Mouse (Mus musculus) ES-Bruce4 (cell line): ENCODE results near the gene Hbb-bt. TPM values are rescaled to one million over a fixed set of nuclear protein-coding genes. Genes with fewer than 3 reads are reported as not detected.
"Not testable (repeated sequence)": the region's sequence is repeated elsewhere in the genome, so short reads cannot be mapped to it uniquely, and the experiment has no call there.

Source experiments
- H3K27ac ChIP-seq: 2 replicates; pipeline ENCODE4 v1.5.1; 2012; ENCODE audit warnings: low read length, inconsistent platforms; ENCODE audit not compliant: insufficient read depth
- H3K27me3 ChIP-seq: 2 replicates; pipeline ENCODE4 v1.6.1; 2012; ENCODE audit warnings: mild to moderate bottlenecking, low read length, inconsistent platforms; ENCODE audit not compliant: control insufficient read depth, poor library complexity, insufficient read depth, severe bottlenecking
- H3K36me3 ChIP-seq: 2 replicates; pipeline ENCODE4 v1.6.1; 2012; ENCODE audit warnings: inconsistent platforms, mild to moderate bottlenecking, low read length, moderate library complexity; ENCODE audit not compliant: control insufficient read depth, poor library complexity, insufficient read depth, severe bottlenecking
- H3K4me1 ChIP-seq: one replicate; pipeline ENCODE4 v1.8.1; 2011; ENCODE audit warnings: low read length; ENCODE audit not compliant: control insufficient read depth, insufficient read depth
- H3K4me3 ChIP-seq: 2 replicates; pipeline ENCODE4 v1.5.1; 2011; ENCODE audit warnings: low read depth, mild to moderate bottlenecking, low read length
- H3K9ac ChIP-seq: 2 replicates; pipeline ENCODE4 v1.6.1; 2012; ENCODE audit warnings: low read depth, mild to moderate bottlenecking, inconsistent platforms; ENCODE audit not compliant: poor library complexity, severe bottlenecking
- H3K9me3 ChIP-seq: replicated peaks from 2 replicates; pipeline ENCODE4 v1.6.1; 2012; ENCODE audit warnings: mild to moderate bottlenecking, low read length, inconsistent platforms; ENCODE audit not compliant: control insufficient read depth, poor library complexity, insufficient read depth, severe bottlenecking
- CTCF ChIP-seq: IDR thresholded peaks from one replicate; pipeline ENCODE4 v1.8.1; 2011; ENCODE audit warnings: low read depth, low read length
- EP300 ChIP-seq: IDR thresholded peaks from 2 replicates; pipeline ENCODE4 v1.6.1; 2011; ENCODE audit warnings: low read depth, low read length; ENCODE audit not compliant: insufficient read depth
- POLR2A ChIP-seq: IDR thresholded peaks from one replicate; pipeline ENCODE4 v1.8.1; 2011; ENCODE audit warnings: low read length; ENCODE audit not compliant: insufficient read depth
- polyA plus RNA-seq: library from polyadenylated mRNA; stranded (reverse); fragments of >200 nt; gene quantifications from 2 replicates; pipeline ENCODE4 v1.2.4, GENCODE M21; 2011; ENCODE audit warnings: low read depth; ENCODE audit not compliant: missing spikeins, insufficient read depth, insufficient read length

Hbb-bt gene
- polyA plus RNA-seq, 1 experiment: 2.2 TPM

DNA sequence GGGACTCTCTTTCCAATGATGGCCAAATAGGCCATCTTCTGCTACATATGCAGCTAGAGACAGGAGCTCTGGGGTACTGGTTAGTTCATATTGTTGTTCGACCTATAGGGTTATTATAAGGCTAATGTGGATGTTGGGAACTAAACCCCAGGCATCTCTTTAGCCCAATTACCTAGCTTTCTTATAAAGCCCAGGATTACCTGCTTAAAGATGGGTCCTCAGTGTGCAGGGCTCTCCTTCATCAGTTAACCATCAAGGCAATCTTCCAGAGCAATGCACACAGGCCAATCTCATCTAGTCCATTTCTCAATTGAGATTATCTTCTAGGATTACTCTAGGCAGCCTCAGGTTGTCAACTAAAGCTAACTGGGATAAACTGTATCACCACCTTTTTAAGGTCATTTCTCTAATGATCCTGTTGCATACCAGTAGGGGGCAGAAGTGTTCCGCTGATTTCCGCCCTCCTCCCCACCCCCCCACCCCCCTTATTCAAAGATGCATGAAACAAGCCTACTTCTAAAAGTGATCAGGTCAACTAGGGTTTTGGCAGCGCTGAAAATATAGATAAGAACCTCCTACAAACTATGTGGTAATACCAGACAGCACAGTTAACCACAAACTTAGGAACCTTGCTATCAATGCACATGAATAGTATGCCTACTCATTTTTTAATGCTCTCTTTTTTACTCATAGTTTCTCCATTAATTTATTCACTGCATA, 21.0 kb downstream of the Hbb-bt start:
- no peak for TF ChIP-seq POLR2A
- TF ChIP-seq CTCF: peak; percentile 15
- no peak for TF ChIP-seq EP300
- Histone ChIP-seq H3K27me3 (no peaks in the 10 kb centered on the region), H3K4me3 (no peak overlapping the region), H3K36me3 (no peaks in the 10 kb centered on the region), H3K27ac (no peak overlapping the region), H3K9ac (no peak overlapping the region), H3K9me3 (no peaks in the 10 kb centered on the region), H3K4me1 (no peaks in the 10 kb centered on the region)

DNA sequence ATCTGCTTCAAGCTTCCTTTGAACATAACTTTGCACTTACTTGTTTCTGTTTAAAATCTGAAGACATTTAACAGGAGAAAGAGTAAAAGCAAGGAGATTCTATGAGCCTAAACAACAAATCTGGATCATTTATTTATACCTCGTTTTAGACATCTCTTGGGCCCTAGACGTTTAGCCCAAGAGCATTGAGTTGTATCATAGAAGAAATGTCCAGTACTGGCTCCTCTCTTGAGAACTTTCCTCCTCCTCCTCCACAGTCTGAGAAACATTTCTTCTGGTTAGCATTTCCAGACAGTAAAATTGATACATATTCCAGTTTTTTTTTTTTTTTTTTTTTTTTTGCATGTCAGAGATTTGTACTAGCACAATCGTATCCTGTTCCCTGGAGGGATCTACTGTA, 22.1 kb downstream of the Hbb-bt start, which contains the start of gene Olfr67:
Gene Olfr67 (minus strand): TSS at position 101 of the 400 bp plus-strand sequence.
- Histone ChIP-seq H3K27me3 (no peaks in the 10 kb centered on the region), H3K4me1 (no peaks in the 10 kb centered on the region), H3K27ac (no peak within 1 kb of the TSS), H3K4me3 (no peak within 1 kb of the TSS), H3K9ac (no peak within 1 kb of the TSS), H3K36me3 (no peaks in the 10 kb centered on the region), H3K9me3 (no peaks in the 10 kb centered on the region)
- no peak for TF ChIP-seq EP300
- TF ChIP-seq CTCF: no peak
- TF ChIP-seq POLR2A: no peak

DNA sequence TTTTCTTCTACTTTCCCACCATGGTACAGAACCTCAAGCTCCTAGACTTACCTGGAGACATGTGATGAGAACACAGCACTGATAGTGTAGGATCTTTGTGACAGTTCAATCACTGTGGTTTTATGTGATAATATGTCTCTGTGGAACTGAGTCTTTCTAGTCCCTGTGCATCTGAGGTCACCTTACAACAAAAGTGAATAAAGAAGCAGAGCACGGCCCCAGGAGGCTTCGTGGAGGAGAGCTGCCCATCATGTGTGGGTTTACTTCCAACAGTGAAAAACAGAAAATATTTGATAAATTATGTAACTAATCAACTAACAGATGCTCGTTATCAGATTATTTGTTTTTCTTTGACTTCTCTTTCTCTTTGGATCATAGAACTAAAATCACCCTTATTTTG, 34.2 kb downstream of the Hbb-bt start, which contains the start of gene Olfr68:
Gene Olfr68 (minus strand): TSS at position 101 of the 400 bp plus-strand sequence.
- Histone ChIP-seq H3K27me3 (no peaks in the 10 kb centered on the region), H3K36me3 (no peaks in the 10 kb centered on the region), H3K9me3 (no peaks in the 10 kb centered on the region), H3K9ac (no peak within 1 kb of the TSS), H3K4me3 (no peak within 1 kb of the TSS), H3K4me1 (no peaks in the 10 kb centered on the region), H3K27ac (no peak within 1 kb of the TSS)
- TF ChIP-seq EP300 (no peak), CTCF (no peak), POLR2A (no peak)

DNA sequence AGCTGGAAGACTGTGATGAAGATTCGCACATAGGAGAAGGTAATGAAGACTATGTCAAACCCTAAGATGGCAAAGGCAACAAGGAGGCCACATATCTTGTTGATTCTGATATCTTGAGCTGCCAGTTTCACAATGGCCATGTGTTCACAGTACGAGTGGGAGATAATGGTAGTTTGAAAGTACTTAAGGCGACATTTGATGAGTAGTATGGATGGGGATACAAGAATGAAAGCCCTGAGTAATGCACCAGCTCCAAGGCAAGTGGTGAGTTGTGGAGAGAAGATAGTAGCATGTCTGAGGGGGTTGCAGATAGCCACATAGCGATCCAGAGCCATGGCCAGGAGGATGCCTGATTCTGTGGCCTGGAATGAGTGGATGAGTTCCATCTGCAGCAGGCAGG, 36.1 kb downstream of the Hbb-bt start:
- not testable (repeated sequence) for H3K36me3 ChIP-seq, H3K4me3 ChIP-seq, H3K9ac ChIP-seq, H3K27ac ChIP-seq, H3K9me3 ChIP-seq, H3K27me3 ChIP-seq, H3K4me1 ChIP-seq

DNA sequence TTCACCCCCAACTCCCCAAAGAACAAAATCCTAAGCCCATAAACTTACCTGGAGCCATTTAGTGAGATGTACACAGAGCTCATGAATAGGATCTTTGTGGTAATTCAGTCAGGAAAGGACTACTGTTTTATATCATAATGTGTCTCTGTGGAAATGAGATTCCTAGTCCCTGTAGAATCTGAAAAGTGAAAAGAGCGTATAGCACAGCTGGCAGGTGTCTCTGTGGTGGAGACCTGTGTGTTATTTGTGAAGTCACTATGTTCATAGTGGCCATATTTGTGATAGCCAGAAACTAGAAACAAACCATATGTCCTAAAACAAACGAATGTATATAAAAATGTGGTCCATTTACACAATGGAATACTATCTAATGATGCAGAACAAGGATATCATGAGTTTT, 42.3 kb downstream of the Hbb-bt start, which contains the start of gene Olfr69:
Gene Olfr69 (minus strand): TSS at position 101 of the 400 bp plus-strand sequence.
- H3K4me3 ChIP-seq: no peak within 1 kb of the TSS
- H3K27me3 ChIP-seq: no peaks in the 10 kb centered on the region
- H3K36me3 ChIP-seq: no peaks in the 10 kb centered on the region
- H3K9me3 ChIP-seq: no peaks in the 10 kb centered on the region
- H3K27ac ChIP-seq: no peak within 1 kb of the TSS
- no peak for TF ChIP-seq POLR2A
- TF ChIP-seq CTCF: no peak
- no peak for TF ChIP-seq EP300
- H3K9ac ChIP-seq: no peak within 1 kb of the TSS
- H3K4me1 ChIP-seq: no peaks in the 10 kb centered on the region

DNA sequence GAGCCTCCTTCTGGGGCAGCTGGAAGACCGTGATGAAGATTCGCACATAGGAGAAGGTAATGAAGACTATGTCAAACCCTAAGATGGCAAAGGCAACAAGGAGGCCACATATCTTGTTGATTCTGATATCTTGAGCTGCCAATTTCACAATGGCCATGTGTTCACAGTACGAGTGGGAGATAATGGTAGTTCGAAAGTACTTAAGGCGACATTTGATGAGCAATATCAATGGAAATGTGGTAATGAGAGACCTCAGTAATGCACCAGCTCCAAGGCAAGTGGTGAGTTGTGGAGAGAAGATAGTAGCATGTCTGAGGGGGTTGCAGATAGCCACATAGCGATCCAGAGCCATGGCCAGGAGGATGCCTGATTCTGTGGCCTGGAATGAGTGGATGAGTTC, 46.1 kb downstream of the Hbb-bt start:
- H3K27me3 ChIP-seq, H3K9me3 ChIP-seq, H3K4me3 ChIP-seq, H3K36me3 ChIP-seq, H3K9ac ChIP-seq, H3K27ac ChIP-seq, H3K4me1 ChIP-seq: not testable (repeated sequence)

Other genes with a start within 250 kb of the Hbb-bt start
- not detected in 2 replicates for gene Olfr616, start 244.9 kb downstream of the Hbb-bt start, polyA plus RNA-seq
- not detected in 2 replicates for gene Olfr617, start 240.9 kb downstream of the Hbb-bt start, polyA plus RNA-seq
- not detected in 2 replicates for gene Olfr618, start 223.9 kb downstream of the Hbb-bt start, polyA plus RNA-seq
- not detected in 2 replicates for gene Olfr619, start 213.4 kb downstream of the Hbb-bt start, polyA plus RNA-seq
- gene Olfr620, start 201.5 kb downstream of the Hbb-bt start, polyA plus RNA-seq: not detected in 2 replicates
- not detected in 2 replicates for gene Olfr622, start 171.3 kb downstream of the Hbb-bt start, polyA plus RNA-seq
- gene Olfr623, start 150.3 kb downstream of the Hbb-bt start, polyA plus RNA-seq: not detected in 2 replicates
- gene Olfr624, start 142.8 kb downstream of the Hbb-bt start, polyA plus RNA-seq: 0.13 TPM in 1 of 2 replicates, not detected in the other
- gene Olfr625-ps1, start 131.3 kb downstream of the Hbb-bt start, polyA plus RNA-seq: not detected in 2 replicates
- gene Olfr243, start 99.3 kb downstream of the Hbb-bt start, polyA plus RNA-seq: 0.16 TPM in 1 of 2 replicates, not detected in the other
- gene Olfr628, start 83.6 kb downstream of the Hbb-bt start, polyA plus RNA-seq: not detected in 2 replicates
- gene Olfr629, start 69.1 kb downstream of the Hbb-bt start, polyA plus RNA-seq: not detected in 2 replicates
- not detected in 2 replicates for gene Olfr630, start 56.7 kb downstream of the Hbb-bt start, polyA plus RNA-seq
- not detected in 2 replicates for gene Olfr69, start 42.4 kb downstream of the Hbb-bt start, polyA plus RNA-seq
- not detected in 2 replicates for gene Olfr68, start 34.3 kb downstream of the Hbb-bt start, polyA plus RNA-seq
- gene Olfr67, start 22.2 kb downstream of the Hbb-bt start, polyA plus RNA-seq: not detected in 2 replicates
- gene Hbb-bs, start 14.1 kb upstream of the Hbb-bt start, polyA plus RNA-seq: 3.5 TPM in 1 of 2 replicates, not detected in the other
- not detected in 2 replicates for gene Hbb-bh2, start 26.5 kb upstream of the Hbb-bt start, polyA plus RNA-seq
- gene Hbb-bh1, start 29.2 kb upstream of the Hbb-bt start, polyA plus RNA-seq: not detected in 2 replicates
- 1.4 TPM in 1 of 2 replicates, not detected in the other for gene Hbb-y, start 39.2 kb upstream of the Hbb-bt start, polyA plus RNA-seq
- not detected in 2 replicates for gene Olfr66, start 72.3 kb upstream of the Hbb-bt start, polyA plus RNA-seq
- gene Olfr64, start 80.5 kb upstream of the Hbb-bt start, polyA plus RNA-seq: not detected in 2 replicates
- not detected in 2 replicates for gene Olfr65, start 89.5 kb upstream of the Hbb-bt start, polyA plus RNA-seq
- gene Olfr631, start 114.8 kb upstream of the Hbb-bt start, polyA plus RNA-seq: not detected in 2 replicates
- gene Olfr632, start 120.4 kb upstream of the Hbb-bt start, polyA plus RNA-seq: not detected in 2 replicates
- gene Olfr633, start 130.4 kb upstream of the Hbb-bt start, polyA plus RNA-seq: not detected in 2 replicates
- 0.08 and 0.13 TPM in 2 replicates for gene Olfr635, start 157.2 kb upstream of the Hbb-bt start, polyA plus RNA-seq
- gene Olfr638, start 184.8 kb upstream of the Hbb-bt start, polyA plus RNA-seq: not detected in 2 replicates
- not detected in 2 replicates for gene Olfr639, start 203.3 kb upstream of the Hbb-bt start, polyA plus RNA-seq
- gene Olfr640, start 211.6 kb upstream of the Hbb-bt start, polyA plus RNA-seq: not detected in 2 replicates
- not detected in 2 replicates for gene Olfr641, start 221.4 kb upstream of the Hbb-bt start, polyA plus RNA-seq
- 0.14 TPM in 1 of 2 replicates, not detected in the other for gene Olfr642, start 238.7 kb upstream of the Hbb-bt start, polyA plus RNA-seq
- gene 4930516K23Rik, start 247.4 kb upstream of the Hbb-bt start, polyA plus RNA-seq: not detected in 2 replicates